Mouse (Mus musculus) frontal cortex, postnatal 10 days (tissue): ENCODE results near the gene Rabep2.
"Not testable (repeated sequence)": the region's sequence is repeated elsewhere in the genome, so short reads cannot be mapped to it uniquely, and the experiment has no call there.

ENCODE experiments used
- DNase-seq, 2 experiments: peaks; one replicate each; pipeline ENCODE4 v3.0.0; 2022; ENCODE audit warnings: low spot score in 2 of 2, mixed read lengths in 1 of 2

The Rabep2 gene

DNA sequence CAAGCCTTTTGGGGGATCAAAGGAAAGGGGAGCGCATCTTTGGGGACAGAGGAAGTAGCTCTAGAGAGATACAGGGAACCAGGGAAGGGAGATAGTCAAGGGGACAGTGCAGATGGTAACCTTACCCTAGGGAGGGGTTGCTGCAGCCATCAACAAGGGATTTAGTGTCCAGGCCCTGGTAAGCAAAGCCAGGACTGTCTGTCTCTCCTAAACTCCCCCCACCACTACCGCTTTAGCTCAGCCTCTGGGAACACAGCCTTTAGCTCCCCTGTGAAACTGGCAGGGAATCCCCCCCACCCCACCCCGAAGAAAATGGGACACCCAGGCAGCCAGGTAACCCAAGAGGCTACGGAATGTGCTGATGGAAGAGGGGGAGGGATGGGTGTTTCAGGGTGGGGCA is 35.0 kb downstream of the Rabep2 start:
- no peak for DNase-seq

DNA sequence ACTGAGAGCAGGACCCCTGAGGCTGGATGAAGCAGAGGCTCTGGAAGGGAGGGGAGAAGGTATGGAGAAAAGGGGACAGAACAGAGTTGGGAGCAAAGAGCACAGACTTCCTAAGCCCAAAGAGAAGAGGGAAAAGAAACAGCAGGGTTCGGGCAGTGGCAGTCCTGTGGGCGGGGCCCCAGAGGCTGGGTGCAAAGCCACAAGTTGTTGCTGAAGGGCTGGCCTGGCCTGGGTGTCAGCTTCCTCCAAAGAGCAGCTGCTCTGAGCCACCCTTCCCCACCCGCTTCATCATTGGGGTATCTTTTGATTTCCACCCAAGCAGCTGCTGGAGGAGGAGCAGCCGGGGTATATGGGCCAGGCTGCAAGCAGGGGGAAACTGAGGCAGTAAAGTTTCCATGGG is 35.6 kb downstream of the Rabep2 start:
- no peak for DNase-seq

DNA sequence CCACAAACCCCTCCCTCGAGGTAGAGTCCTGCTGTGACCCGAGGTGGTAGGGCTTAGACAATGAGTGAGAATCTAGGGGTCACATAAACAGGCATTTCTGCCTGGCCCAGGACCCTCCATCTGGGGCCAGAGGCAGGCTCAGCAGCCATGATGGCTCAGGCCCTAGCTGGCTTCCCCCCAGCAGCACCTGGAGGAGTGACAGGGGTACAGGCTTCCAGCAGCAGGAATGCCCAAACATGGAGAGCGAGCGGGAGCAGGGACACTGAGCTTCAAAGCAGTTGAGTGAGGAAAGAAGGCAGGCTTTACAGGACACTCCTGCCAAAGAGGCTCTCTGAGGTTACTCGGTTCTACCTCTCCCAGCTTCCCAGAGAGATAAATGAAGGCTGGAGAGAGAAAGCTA is 36.3 kb downstream of the Rabep2 start:
- DNase-seq: no peak

DNA sequence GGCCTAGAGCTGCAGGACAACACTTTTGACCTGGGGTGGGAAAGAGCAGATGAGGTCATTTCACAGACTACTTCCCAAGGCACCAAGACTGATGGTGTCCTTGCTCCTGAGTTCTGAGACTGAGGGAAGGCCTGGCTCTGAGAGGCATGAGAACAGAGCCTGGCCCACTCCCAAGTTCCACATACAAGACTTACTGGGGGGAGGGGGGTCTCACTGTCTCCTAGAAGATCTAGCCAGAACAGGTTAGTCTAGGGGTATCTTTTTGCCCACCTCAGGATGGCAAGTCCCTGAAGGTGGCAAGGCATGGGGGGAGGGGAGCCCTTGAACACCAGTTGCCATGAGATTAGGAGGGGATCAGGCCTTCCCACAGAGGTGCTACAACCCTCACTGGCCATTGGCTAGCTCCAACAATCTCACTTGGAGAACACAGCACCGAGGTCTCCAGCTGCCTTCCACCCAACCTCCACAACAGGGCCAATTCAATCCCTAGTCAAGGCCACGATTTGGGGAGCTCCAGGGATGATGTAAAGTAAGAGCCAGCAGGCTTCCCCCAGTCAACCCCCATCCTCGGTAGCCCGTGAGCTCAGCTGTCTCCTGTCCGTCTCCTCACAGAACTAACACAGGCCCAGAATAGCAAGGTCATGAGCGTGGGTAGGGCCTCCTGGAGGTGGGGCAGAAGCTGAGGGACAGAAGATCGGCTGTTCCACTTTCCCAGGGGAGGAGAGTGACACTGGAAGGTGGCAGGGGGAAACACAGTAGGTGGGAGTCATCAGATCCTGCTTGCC is 36.9 kb downstream of the Rabep2 start:
- no peak for DNase-seq

DNA sequence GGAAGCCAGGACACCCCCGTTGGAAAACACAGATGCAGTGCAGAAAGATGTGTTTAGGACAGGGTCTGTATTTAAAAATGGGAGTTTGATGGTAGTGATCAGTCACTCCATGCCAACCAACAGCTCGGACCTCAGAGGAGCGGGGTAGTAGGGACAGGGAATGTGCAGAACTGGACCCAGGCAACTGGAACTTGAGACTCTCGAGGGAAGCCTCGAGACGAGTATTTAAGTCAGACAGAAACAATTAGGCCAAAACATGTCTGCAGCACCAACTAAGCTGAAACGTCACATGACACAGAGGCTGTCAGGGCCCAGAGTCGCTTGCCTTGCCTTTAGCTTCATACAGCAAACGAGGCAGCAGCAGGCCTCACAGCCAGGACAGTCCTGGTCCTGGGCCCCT is 37.6 kb downstream of the Rabep2 start:
- DNase-seq: no peak

DNA sequence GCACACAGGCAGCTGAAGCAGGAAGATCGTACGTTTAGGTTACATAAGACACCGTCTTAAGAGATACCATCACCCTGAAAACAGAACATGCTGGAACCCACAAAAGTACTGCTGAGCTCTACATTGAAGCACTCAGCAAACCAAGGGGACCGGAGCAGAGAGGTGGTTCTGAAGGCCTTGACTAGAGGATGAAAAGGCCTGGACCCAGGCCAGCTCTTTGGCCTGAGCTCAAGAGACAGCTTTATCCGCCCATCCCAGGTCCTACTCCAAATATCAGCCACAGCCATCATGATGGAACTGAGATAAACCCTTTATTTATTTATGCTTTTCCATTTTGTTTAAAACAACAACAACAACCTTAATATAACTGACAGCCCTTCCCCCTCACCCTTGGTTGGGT is 38.1 kb downstream of the Rabep2 start:
- DNase-seq: no peak

DNA sequence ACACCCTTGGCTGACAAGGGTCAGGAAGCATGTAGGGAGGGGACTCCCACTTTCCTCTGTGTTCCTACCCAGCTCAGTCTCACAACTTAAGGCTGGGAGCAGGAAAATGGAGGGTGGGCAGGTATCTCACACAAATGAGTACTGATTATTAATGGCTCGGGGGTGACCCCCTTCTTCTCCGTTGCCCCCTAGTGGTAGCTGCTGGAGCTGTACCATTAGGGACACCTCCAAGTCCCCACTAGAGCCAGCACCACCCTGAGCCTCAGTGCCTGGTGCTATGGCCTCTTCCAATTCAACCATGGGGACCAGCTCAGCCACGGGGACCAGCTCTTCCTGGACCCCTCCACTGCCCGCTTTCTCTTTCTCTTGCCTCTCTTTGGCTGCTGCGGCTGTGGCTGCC is 38.7 kb downstream of the Rabep2 start:
- DNase-seq: no peak

DNA sequence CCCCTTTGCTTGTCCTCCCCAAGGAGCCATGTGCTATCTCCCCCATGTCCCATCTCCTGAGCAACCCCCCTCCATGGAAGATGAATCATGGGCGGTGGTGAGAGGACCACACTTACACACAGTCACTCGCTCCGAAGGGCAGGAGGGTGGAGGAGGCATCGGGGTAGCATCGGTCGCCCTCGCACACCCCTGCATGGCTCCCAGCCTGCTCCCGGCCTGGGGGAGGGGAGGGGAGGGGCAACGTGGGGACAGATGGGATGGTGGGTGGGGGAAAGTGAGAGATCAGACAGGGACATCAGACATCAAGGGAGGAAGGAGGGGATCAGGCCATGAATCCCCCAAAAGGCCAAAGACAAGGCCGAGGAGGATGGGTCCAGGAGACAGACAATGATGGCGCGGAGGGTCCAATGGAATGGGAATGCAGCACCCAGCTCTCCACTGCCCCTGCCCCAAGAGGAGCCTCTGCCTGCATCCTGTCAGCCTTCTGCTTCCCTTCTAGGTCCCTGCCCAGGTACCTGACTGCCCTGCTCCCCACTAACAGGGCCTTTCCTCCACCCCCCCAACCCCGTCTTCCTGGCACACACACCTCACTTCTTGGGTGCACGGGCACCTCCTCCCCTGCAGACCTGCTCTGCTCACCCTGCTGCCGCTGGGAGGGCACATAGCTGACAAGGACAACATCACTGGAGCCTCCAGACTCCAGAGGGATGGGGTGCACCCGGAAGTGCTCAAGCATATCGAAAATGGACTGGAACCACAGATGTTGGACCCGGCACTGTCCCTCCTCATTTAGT is 39.5 kb downstream of the Rabep2 start:
- no peak for DNase-seq

DNA sequence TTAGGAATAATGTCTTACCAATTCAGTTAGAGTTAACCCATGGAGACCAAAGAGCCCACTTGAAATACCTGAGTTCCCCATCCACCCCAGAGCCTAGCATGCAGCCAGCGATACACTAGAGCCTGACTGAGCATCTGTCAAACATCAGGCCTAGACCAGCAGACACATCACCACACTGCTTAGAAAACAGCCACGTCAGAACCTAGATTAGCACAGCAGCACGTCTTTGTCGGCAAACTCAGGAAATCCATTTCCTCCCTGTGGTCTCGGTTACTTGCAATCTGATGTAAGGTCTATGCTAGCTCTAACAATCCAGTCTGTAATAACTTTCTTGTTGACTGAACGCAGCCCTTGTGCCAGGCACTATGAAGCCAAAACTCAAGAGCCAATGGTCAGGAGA is 41.5 kb downstream of the Rabep2 start:
- no peak for DNase-seq

DNA sequence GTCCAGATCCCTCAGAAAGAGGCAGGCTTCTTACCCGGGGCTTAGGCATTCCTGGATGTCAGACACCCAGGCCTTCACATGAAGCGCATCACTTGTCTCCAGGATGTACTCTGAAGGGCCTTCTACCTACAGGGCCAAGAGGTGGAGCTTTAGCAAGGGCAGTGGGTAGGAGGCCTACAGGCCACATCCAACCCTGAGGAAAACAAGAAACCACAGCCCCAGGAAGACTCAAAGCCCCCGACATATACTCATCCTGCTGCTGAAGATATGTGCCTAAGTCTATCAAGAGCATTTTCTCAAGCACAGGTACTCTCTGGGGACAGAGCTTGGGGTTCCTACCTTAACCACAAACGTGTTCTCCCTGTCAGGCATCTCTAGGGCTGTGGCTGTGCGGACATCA is 42.8 kb downstream of the Rabep2 start:
- no peak for DNase-seq

DNA sequence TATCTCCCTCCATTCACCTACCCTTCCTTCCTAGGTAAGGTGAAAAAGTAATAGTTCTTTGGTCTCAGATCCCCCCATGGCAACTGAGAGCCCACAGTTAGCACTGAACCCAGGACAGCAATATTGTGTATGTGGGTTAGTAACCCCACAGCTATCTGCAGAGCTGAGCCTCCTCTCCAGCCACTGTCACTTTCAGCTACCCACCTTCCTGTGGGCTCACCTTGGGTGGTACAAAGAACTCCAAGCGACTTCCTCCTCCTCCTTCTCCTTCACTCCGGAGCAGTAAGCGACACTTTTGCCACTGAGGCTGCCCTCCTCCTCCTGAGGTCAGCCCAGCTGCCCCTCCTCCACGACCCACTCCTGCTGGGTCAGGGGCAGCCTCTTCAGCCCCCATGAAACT is 43.3 kb downstream of the Rabep2 start:
- no peak for DNase-seq

DNA sequence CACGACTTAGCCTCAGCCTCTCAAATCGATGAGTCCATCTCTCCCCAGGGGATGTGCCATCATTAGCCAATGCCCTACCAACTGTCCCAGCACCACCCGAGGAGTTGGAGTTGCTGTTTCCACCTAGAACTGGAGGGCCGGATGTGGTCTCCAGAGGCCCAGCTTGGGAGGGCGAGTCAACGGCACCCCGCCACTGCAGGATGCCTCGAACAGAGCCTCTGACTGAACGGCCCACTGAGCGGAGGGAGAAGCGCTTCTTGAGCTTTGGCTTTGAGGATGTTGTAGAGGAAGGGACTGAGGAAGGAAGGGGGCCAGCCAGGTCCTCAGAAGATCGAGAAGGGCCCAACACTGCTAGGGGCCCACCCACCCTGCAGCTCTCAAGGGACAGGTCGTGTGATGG is 43.7 kb downstream of the Rabep2 start:
- no peak for DNase-seq

DNA sequence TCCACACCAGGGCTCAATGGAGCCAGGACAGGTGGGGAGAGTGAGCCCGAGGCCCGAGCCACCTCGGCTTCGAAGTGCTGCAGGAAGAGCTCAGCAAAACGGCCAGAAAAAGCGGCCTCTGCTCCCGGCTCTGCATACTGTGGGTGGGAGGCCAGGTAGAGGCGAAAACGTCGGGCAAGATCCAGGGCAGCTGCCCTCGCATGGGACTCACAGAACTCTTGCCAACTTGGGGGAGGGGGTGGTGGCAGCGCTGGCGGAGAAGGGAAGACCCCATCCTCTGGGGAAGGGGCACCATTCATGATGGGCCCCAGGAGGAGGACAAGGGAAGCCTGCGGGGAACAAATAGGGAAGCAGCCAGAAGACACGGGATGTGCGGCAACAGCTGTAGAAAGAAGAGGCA is 44.2 kb downstream of the Rabep2 start:
- DNase-seq: no peak

DNA sequence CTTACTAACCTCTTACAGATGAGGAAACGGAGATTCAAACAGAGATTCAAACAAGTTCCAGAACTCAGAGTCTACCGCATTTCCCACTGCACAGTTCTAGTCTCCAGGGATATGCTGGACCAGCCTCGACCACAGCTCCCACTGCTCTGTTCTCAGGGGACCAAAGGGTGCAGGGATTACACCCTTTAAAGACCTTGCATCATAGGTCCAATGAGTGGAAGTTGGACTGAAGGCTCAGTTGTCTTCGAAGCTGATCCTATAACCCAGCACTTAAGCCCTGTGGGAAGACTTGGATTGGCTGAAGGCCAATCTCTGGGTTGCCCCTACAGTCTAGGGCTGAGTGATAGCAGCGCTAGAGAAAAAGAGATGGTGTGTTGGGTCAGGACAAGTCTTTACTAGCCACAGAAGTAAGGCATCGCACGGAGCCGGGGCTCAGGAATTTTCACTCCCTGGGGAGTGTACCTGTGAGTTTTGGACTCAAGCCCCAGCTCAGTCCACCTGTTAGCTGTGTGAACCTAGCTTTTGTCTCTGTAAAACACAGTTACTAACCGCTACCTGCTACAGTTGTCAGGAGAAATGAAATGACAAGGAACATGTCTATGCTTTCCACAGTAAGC is 45.0 kb downstream of the Rabep2 start:
- no peak for DNase-seq

DNA sequence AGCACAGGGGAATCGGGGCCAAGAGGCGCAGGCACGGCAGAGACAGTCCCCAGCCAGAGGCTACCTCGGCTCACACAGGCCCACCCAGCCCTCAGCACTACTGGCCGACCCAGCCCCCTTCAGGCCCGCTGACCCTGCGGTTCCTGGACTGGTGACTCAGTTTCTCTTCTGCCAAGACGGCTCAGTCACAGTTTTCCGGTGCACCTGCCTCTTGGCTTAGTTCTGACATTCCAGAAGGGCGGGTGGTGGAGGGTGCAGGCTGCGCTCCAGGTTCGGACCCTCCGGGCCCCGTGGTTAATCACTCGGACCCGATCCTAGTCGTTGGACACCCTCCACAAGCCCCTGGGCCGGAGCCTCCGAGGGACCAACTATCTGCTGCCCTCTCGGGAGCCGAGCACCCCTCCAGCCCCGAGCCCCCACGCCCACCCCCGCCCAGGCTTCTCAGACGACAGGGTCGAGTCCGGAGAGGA is 46.0 kb downstream of the Rabep2 start:
- no peak for DNase-seq

DNA sequence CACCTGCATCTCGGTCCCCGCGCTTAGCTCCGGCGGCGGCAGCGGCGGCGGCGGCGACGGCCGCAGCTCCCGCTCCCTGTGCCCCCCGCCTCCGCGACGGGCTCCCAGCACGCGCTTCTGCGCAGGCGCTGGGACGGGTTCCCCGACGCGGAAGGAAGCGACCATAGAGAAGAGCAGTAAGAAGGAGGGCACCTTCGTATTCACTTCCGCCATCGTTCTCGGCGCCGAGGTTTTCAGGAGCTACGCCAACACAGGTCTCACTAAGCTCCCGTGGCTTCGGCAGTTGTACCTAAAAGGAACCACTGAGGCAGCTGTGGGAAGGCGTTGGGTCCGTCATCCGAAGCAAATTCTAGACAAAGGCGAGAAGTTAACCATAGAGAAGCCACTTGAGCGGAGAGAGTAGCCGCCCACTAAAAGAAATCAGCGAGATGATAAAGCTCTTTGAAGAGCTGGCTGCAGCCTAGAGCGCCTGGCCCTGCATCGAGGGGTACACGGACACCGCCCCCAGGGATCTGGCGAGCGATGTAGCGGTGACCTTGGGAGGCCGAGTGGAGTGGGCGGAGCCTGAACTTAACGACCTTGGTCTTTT is 46.5 kb downstream of the Rabep2 start, which contains the start of gene Sh2b1:
Sh2b1 (minus strand) TSS at position 432 of the 589 bp plus-strand sequence.
- peak; percentile 87 to 88 for DNase-seq

DNA sequence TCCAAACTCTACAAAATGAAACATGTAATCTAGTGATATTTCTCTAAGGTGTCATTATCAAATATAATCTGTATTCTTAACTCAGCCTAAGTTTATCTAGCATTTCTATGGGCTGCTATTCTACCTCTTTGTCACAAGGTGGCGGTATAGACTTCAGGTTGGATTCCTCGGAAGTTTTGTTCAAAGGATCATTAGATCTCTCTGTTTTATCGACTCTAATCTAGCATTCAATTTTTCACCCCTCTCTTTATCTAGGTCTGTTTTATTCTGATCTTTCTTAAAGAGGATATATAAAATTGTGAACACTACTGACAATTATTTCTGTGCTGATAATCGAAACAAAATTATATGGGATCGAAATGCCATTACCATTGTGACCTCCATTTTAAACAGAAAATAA is 53.1 kb downstream of the Rabep2 start:
- no peak for DNase-seq

DNA sequence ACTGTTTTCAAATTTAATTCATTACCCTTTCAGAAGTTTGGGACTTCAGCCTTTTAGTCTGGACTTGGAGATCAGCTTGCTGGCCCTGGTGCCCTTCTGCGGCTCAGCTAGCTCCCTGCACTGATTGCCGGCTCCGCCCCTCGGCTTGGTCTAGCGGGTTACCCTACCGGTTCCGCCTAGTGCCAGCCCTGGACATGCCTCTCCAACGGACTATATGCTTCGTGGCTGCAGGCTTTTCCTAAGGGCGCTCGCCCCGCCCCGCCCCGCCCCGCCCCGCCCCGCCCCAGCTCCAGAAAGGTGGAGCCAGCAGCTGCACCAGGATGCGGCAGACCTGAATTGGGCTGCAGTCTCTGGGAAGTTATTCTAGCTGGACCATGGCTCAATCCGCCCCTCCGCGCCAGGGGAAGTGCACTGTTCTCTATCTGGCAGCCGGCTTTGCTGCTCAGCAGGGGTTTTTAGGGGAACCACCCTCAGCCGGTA is 53.9 kb downstream of the Rabep2 start:
- DNase-seq: peak in 1 of 2 experiments; percentile 63

DNA sequence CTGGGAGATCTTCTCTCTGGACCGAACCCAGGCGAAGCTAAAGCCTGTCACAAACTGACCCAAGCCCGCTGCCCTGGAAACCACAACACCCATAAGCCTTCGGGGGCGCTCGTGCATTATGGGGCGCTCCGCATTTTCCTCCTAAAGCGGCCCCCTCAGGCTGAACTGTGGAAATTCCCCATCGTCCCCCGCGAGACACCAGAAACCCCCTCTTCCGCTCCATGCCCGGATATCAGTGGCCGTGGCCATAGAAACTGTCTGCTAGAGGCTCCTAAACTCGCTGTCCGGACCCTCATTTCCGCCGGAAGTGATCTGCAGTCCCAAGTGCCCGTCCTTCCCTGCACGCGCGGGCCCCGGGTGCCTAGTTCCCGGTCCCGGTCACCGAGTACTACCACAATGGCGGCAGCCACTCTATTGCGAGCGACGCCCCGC is 58.5 kb downstream of the Rabep2 start, which contains the start of gene Tufm:
Tufm (plus strand) TSS at position 310 of the 432 bp plus-strand sequence.
- DNase-seq: peak; percentile 95 to 96

DNA sequence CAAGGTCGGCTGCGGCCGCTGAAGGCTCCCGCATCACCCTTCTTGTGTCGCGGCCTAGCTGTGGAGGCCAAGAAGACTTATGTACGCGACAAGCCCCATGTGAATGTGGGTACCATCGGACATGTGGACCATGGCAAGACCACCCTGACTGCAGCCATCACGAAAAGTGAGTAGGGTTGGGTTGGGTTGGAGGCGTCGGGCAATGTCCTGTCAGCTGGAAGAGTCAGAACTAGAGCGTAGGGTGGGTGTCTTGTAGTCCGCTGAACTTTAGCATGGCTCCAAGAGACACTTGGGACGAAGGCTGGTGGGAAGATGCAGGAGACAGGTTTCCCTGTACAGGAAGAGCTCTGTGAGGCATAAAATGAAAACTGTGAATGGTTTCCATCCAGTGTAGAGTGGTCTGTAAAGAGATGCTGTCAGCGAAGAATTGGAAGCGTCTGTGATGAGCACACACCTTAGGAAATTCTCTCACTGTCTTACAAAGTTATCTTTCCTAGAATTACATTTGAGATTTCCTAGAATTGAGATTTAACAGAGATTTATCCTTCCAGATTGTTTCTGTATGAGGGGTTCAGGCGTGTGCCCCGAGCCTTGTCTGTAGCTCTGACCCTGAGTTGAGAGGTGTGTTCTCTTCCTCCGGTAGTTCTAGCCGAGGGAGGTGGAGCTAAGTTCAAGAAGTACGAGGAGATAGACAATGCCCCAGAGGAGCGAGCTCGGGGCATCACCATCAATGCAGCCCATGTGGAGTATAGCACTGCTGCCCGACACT is 59.2 kb downstream of the Rabep2 start:
- not testable (repeated sequence) for DNase-seq

DNA sequence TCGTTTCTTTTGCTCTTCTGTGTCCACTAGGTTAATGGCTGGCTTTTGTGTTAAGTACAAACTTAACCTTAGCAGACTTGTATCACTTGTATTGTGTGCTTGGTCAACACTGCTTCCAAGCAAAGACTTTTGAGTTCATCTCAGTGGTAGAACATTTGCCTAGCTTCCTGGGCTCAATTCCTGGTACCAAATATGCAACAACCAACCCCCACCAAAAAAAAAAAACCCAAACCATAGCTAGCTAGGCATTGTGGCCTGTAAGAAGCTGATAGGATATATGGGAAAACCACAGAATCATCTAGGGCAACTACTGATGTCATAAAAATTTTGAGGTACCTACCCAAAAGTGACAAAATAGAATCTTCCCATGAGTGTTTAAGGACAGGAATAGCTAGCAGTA is 62.4 kb downstream of the Rabep2 start:
- DNase-seq: no peak
